Mouse (Mus musculus): ENCODE data around the gene Sirt1.
"Not testable (repeated sequence)": the region's sequence is repeated elsewhere in the genome, so short reads cannot be mapped to it uniquely, and the experiment has no call there.

Gene Sirt1

GRCm38 (mm10) chr10:63386991-63387390 lies 5.5 kb upstream of the Sirt1 start:
- no peak for DNase-seq (ENCODE audit: low spot score)

GRCm38 (mm10) chr10:63386444-63386843 lies 4.9 kb upstream of the Sirt1 start:
- peak; percentile 86 for DNase-seq (ENCODE audit: low spot score)

GRCm38 (mm10) chr10:63385897-63386296 lies 4.4 kb upstream of the Sirt1 start:
- not testable (repeated sequence) for DNase-seq (ENCODE audit: low spot score)

GRCm38 (mm10) chr10:63382372-63383279 lies 1.1 kb upstream of the Sirt1 start, which contains the start of gene Dnajc12:
TSS of gene Dnajc12 (plus strand) at chr10:63382443.
- DNase-seq (ENCODE audit: low spot score), result peak; percentile 82

- no peak for DNase-seq (ENCODE audit: low spot score)
These were observed 2.4 kb downstream of the Sirt1 start for GRCm38 (mm10) chr10:63378948-63379680.

GRCm38 (mm10) chr10:63377468-63377867 lies 4.0 kb downstream of the Sirt1 start:
- peak; percentile 52 for DNase-seq (ENCODE audit: low spot score)

GRCm38 (mm10) chr10:63376303-63376702 lies 5.2 kb downstream of the Sirt1 start:
- no peak for DNase-seq (ENCODE audit: low spot score)

- no peak for DNase-seq (ENCODE audit: low spot score)
These were observed 13.5 kb downstream of the Sirt1 start for GRCm38 (mm10) chr10:63368041-63368440.

- no peak for DNase-seq (ENCODE audit: low spot score)
These were observed 14.1 kb downstream of the Sirt1 start for GRCm38 (mm10) chr10:63367386-63367785.

GRCm38 (mm10) chr10:63365918-63366455 lies 15.5 kb downstream of the Sirt1 start:
- no peak for DNase-seq (ENCODE audit: low spot score)

- no peak for DNase-seq (ENCODE audit: low spot score)
These were observed 21.0 kb downstream of the Sirt1 start for GRCm38 (mm10) chr10:63360502-63360901.

GRCm38 (mm10) chr10:63352111-63352510 lies 29.4 kb downstream of the Sirt1 start:
- DNase-seq (ENCODE audit: low spot score), result no peak

- DNase-seq (ENCODE audit: low spot score), result not testable (repeated sequence)
These were observed 30.4 kb downstream of the Sirt1 start for GRCm38 (mm10) chr10:63351099-63351498.

- DNase-seq (ENCODE audit: low spot score), result no peak
These were observed 30.8 kb downstream of the Sirt1 start for GRCm38 (mm10) chr10:63350666-63351065.

GRCm38 (mm10) chr10:63348291-63348690 lies 33.2 kb downstream of the Sirt1 start:
- DNase-seq (ENCODE audit: low spot score), result no peak

- no peak for DNase-seq (ENCODE audit: low spot score)
These were observed 36.8 kb downstream of the Sirt1 start for GRCm38 (mm10) chr10:63344751-63345150.

- no peak for DNase-seq (ENCODE audit: low spot score)
These were observed 40.2 kb downstream of the Sirt1 start for GRCm38 (mm10) chr10:63341351-63341750.

- peak; percentile 91 for DNase-seq (ENCODE audit: low spot score)
These were observed 42.4 kb downstream of the Sirt1 start for GRCm38 (mm10) chr10:63338914-63339643.

- DNase-seq (ENCODE audit: low spot score), result peak; percentile 61
These were observed 43.3 kb downstream of the Sirt1 start for GRCm38 (mm10) chr10:63337951-63338836.

GRCm38 (mm10) chr10:63337326-63337725 lies 44.2 kb downstream of the Sirt1 start:
- DNase-seq (ENCODE audit: low spot score), result no peak

GRCm38 (mm10) chr10:63336901-63337300 lies 44.6 kb downstream of the Sirt1 start:
- DNase-seq (ENCODE audit: low spot score), result no peak
